Mouse (Mus musculus) subcutaneous adipose tissue, adult 2 months (tissue): ENCODE measurements around the gene Nxpe2. TPM values are rescaled to one million over a fixed set of nuclear protein-coding genes. Genes with fewer than 3 reads are reported as not detected.

Experiments
- polyA plus RNA-seq: library from polyadenylated mRNA; depleted of rRNA; stranded (reverse); fragments of >200 nt; gene quantifications from 2 replicates; pipeline ENCODE4 v1.2.3, GENCODE M21; 2012; ENCODE audit warnings: low replicate concordance; rRNA removed

Nxpe2 gene
- polyA plus RNA-seq = 1.9 and 3.5 TPM in 2 replicates

DNA sequence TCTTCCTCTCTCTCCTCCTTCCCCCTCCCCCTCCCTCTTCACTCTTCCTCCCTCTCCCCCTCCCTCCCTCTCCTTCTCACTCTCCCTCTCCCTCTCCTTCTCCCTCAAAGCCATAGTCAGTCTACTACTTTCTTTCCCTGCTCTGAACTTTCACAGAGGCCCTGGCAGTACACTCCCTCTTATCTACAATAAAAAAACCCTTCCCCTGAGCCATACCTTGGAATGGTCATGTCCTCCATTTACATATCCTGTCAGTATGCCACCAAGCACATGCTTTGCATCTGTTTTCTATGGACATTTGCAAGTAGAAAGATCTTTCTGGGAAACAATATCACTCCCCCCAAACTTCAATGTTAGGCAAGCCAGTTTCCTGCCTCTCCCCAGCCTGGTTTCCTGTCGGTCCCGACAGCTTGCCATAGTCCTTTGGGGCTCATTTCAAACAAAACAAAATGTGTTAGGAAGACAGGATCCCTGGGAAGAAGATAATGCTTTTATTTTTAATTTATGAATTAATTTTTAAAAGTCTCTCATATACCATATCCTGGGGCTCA, at the start of gene Nxpe2:
Gene Nxpe2, minus strand, starts transcription at position 307 of the 551 bp plus-strand sequence.

Other genes starting within 250 kb of the Nxpe2 start
- gene Nxpe4, start 191.4 kb downstream of the Nxpe2 start, polyA plus RNA-seq = 5.3 and 13.3 TPM in 2 replicates
- 137 and 143 TPM in 2 replicates for gene Rexo2, start 127.2 kb upstream of the Nxpe2 start, polyA plus RNA-seq
- 37.2 and 44.4 TPM in 2 replicates for gene Rbm7, start 141.8 kb upstream of the Nxpe2 start, polyA plus RNA-seq
- gene Gm5617, start 142.0 kb upstream of the Nxpe2 start, polyA plus RNA-seq = 75.5 and 80.6 TPM in 2 replicates